Mouse (Mus musculus) heart, adult 2 months (tissue): ENCODE measurements around the gene Clip2.

Source experiments
- CTCF ChIP-seq: fragments of 200-600 bp; IDR thresholded peaks from 2 replicates; pipeline ENCODE4 v1.8.1; 2022; ENCODE audit warnings: antibody characterized with exemption, mild to moderate bottlenecking, moderate library complexity
- EP300 ChIP-seq: fragments of 200-500 bp; IDR thresholded peaks from 2 replicates; pipeline ENCODE4 v1.6.1; 2011; ENCODE audit warnings: low read depth, low read length, control low read depth; ENCODE audit not compliant: insufficient read depth
- POLR2A ChIP-seq: fragments of 200-500 bp; IDR thresholded peaks from 2 replicates; pipeline ENCODE4 v1.6.1; 2011; ENCODE audit warnings: mild to moderate bottlenecking, low read depth, low read length, control low read depth; ENCODE audit not compliant: insufficient read depth

- no peak for TF ChIP-seq CTCF
- TF ChIP-seq POLR2A: no peak
- TF ChIP-seq EP300: no peak
These were observed 112.1 kb downstream of the Clip2 start for GRCm38 (mm10) chr5:134440098-134440497.
